21 mouse cellular contexts compared by ENCODE assay signal in the genomic region with DNA sequence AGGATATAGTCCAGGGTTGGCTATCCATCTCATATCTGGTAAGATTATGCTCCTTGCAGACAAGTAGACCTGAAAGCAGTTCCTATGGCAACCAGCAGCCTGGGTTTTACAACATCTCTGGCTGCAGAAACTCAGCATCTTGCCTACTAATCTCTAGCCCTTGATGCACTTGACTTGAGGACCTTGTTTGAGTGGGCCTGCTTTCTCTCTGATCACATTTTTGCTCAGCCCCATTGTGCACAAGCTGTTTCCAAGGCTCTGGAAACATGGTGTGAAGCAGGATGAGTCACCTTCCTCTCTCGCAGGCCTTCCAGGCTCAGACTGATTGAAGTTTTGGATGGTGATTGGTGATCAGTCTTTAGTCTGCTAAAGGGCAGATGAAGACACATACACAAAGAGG.
DNase-seq lines count a peak whose midpoint lies in the region; ATAC-seq lines count a peak whose summit lies in the region.
"Had no signal": no experiment of that assay in that cellular context is flagged by ENCODE, and none has a peak within 500 bp of the region (broad histone marks: within the 10 kb centered on the region; RNA-seq: fewer than 3 reads in every experiment).

No protein-coding gene starts in this region.

- intact Hi-C loops in left cerebral cortex, postnatal 4 days (cut with DNase I), result no loop called here

- H3K27me3 ChIP-seq in forebrain, embryonic 16.5 days (replicated peaks; ENCODE audit: control insufficient read depth, insufficient read depth, low read length), result no peaks in the 10 kb centered on the region
- H3K27me3 ChIP-seq: stomach, embryonic 15.5 days had no signal

- peak; percentile 22 for DNase-seq in left cerebral cortex, adult 11 months (ENCODE audit: low spot score)
- DNase-seq in left cerebral cortex, postnatal 4 days, result no peak
- DNase-seq in frontal cortex, adult 2 months (ENCODE audit: extremely low spot score in 1 of 2, low spot score in 1 of 2), result peak; percentile 31 to 63
- peak; percentile 13 to 32 for DNase-seq in left cerebral cortex, adult 18-20 months (ENCODE audit: low spot score in 2 of 2)
- DNase-seq in right cerebral cortex, postnatal 10 days (ENCODE audit: low spot score in 2 of 2), result peak; percentile 36 to 50
- no peak for DNase-seq in heart, adult 18-20 months
- no peak for DNase-seq in kidney, postnatal 4 days
- DNase-seq: adrenal gland, adult 2 months; cerebellum, adult 9-11 months; gastrocnemius, postnatal 36 days; kidney, adult 2 months; kidney, postnatal 10 days; lung, adult 2 months; thymus, adult 2 months had no signal

- no peak overlapping the region for H3K4me3 ChIP-seq in forebrain, embryonic 16.5 days (replicated peaks; ENCODE audit: low read length)
- H3K4me3 ChIP-seq: heart, embryonic 10.5 days; hindbrain, embryonic 12.5 days; limb, embryonic 12.5 days; liver, embryonic 12.5 days; stomach, embryonic 15.5 days had no signal

- H3K9ac ChIP-seq in forebrain, embryonic 16.5 days (replicated peaks; ENCODE audit: low read depth, low read length), result no peak overlapping the region
- H3K9ac ChIP-seq: hindbrain, embryonic 12.5 days; limb, embryonic 12.5 days; liver, embryonic 12.5 days; stomach, embryonic 15.5 days had no signal

- no peak for ATAC-seq in forebrain, embryonic 16.5 days
- ATAC-seq: inflammation-experienced regulatory T-cells, adult 6 months; liver, embryonic 12.5 days had no signal

- no peak overlapping the region for H3K27ac ChIP-seq in forebrain, embryonic 16.5 days (ENCODE audit: low read length)
- H3K27ac ChIP-seq: heart, embryonic 10.5 days; hindbrain, embryonic 12.5 days; limb, embryonic 12.5 days; liver, embryonic 12.5 days; stomach, embryonic 15.5 days had no signal

- H3K4me1 ChIP-seq in forebrain, embryonic 16.5 days (replicated peaks; ENCODE audit: control insufficient read depth, insufficient read depth, low read length), result peaks cover 8% of the 10 kb centered on the region
- H3K4me1 ChIP-seq: heart, embryonic 10.5 days; limb, embryonic 12.5 days; liver, embryonic 12.5 days; stomach, embryonic 15.5 days had no signal

- 75% methylated on average over 1 of the region's 1 CpGs for WGBS in forebrain, embryonic 16.5 days

- no peak overlapping the region for H3K4me2 ChIP-seq in forebrain, embryonic 16.5 days (ENCODE audit: low read length)
- H3K4me2 ChIP-seq: hindbrain, embryonic 12.5 days; limb, embryonic 12.5 days; liver, embryonic 12.5 days; stomach, embryonic 15.5 days had no signal

- no peaks in the 10 kb centered on the region for H3K36me3 ChIP-seq in forebrain, embryonic 16.5 days (ENCODE audit: control insufficient read depth, insufficient read depth)
- H3K36me3 ChIP-seq: heart, embryonic 10.5 days; hindbrain, embryonic 12.5 days; limb, embryonic 12.5 days; liver, embryonic 12.5 days; stomach, embryonic 15.5 days had no signal

- no peaks in the 10 kb centered on the region for H3K9me3 ChIP-seq in forebrain, embryonic 16.5 days (ENCODE audit: control insufficient read depth, low read length)
- H3K9me3 ChIP-seq: heart, embryonic 10.5 days; hindbrain, embryonic 12.5 days; limb, embryonic 12.5 days; liver, embryonic 12.5 days; stomach, embryonic 15.5 days had no signal

Comparison
In these comparisons a context has a peak if more than half of its experiments do, and no peak if none do; other contexts are left out.
1. DNase-seq: peak in left cerebral cortex, adult 11 months (single experiment), frontal cortex, adult 2 months (2 of 2), left cerebral cortex, adult 18-20 months (2 of 2) and right cerebral cortex, postnatal 10 days (2 of 2); none in left cerebral cortex, postnatal 4 days (single experiment), heart, adult 18-20 months (0 of 2) and kidney, postnatal 4 days (0 of 2).